Mouse (Mus musculus) testis, adult 10 weeks (tissue): ENCODE data around the gene Traf3. TPM values are rescaled to one million over a fixed set of nuclear protein-coding genes. Genes with fewer than 3 reads are reported as not detected.

Source experiments
- polyA plus RNA-seq: library from polyadenylated mRNA; stranded (reverse); fragments of 350-450 nt; fragmentation: Illumina TruSeq; extraction: RNeasy Lipid Tissue Mini Kit (QIAGEN cat#74804); gene quantifications from one replicate; pipeline ENCODE4 v1.2.3, GENCODE M21; 2014; ENCODE audit warnings: low read depth, low replicate concordance

Traf3 gene
- 1.2 TPM for polyA plus RNA-seq

GRCm38 (mm10) chr12:111165831-111166591, at the start of gene Traf3:
Traf3 (plus strand) TSS chr12:111166370.

GRCm38 (mm10) chr12:111184476-111184875, 18.3 kb downstream of the Traf3 start, which contains the start of gene 4930595D18Rik:
4930595D18Rik (minus strand) TSS chr12:111184491.

GRCm38 (mm10) chr12:111270629-111271277, 104.6 kb downstream of the Traf3 start, which contains the start of gene Amn:
Amn (plus strand) TSS chr12:111271095.

Other genes starting within 250 kb of the Traf3 start
- 0.38 TPM for gene Ankrd9, start 187.3 kb upstream of the Traf3 start, polyA plus RNA-seq
- gene Rcor1, start 127.0 kb upstream of the Traf3 start, polyA plus RNA-seq, result 24.1 TPM
- gene 4930595D18Rik, start 18.1 kb downstream of the Traf3 start, polyA plus RNA-seq, result 0.76 TPM
- gene Amn, start 104.7 kb downstream of the Traf3 start, polyA plus RNA-seq, result not detected
- 3.5 TPM for gene Cdc42bpb, start 211.3 kb downstream of the Traf3 start, polyA plus RNA-seq
- gene Lbhd2, start 240.4 kb downstream of the Traf3 start, polyA plus RNA-seq, result not detected